Mouse (Mus musculus): Measurements from ENCODE around the gene Iqgap2.

Gene Iqgap2

GRCm38 (mm10) chr13:95887375-95887774, 4.3 kb downstream of the Iqgap2 start:
- no peak for DNase-seq (ENCODE audit: low read depth, low spot score)

DNA sequence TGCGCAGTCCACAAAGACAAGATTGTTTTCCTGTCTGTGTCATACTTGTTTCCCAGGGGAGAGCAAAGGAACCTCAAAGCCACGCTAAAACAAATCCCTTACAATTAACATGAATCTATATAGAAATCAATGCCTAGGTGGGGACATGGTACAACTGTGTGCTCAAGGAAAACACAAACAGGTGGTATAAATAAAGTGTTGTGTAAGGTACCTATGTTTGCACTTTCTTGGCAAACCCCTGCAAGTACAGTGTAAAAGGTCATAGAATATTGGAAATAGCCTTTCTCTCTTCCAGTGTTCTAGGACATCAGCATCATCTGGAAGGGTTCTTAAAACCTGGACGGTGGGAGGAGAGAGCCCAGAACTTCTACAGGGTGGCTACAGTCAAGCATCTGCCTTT, 7.3 kb downstream of the Iqgap2 start:
- no peak for DNase-seq (ENCODE audit: low read depth, low spot score)

DNA sequence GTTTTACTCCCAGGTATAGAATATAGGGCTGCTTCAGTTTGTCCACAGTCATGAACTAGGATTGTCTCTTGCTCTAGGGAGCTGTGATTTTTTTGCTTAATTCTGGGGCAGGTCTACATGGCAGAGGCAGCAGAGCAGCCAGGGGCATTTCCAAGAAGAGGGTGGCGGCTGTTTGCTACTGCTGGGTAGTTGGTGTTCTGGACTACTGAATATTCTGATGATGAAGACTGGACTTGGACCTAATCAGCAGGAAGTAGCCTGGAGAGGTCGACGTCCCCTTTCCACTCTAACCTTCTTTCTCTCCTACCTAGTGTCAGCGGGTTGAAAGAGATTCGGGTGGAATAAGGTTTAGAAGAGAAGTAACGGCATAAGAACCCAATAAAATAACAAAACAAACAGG, 9.7 kb downstream of the Iqgap2 start:
- no peak for DNase-seq (ENCODE audit: low read depth, low spot score)

DNA sequence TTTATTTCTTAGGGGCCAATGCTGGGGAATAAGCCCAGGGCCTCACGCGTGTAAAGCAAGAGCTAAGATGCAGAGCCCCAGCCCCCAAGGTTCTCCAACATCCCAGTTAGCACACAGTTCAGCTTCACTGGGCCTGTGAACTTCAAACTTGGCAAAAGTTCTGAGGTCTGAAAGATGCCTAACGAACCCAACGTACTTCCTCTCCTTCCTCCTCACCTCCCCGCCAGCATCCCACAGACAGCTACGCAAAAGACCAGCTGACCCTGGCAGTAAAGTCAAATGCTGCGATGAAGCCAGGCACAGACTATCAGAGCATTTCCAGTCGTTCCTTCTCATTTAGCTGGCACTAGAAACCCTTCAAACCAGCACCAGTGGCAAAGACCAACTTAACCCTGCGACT, 10.3 kb downstream of the Iqgap2 start:
- DNase-seq (ENCODE audit: low read depth, low spot score) = no peak

- no peak for DNase-seq (ENCODE audit: low read depth, low spot score)
Measured at GRCm38 (mm10) chr13:95880633-95881032, 11.1 kb downstream of the Iqgap2 start.

DNA sequence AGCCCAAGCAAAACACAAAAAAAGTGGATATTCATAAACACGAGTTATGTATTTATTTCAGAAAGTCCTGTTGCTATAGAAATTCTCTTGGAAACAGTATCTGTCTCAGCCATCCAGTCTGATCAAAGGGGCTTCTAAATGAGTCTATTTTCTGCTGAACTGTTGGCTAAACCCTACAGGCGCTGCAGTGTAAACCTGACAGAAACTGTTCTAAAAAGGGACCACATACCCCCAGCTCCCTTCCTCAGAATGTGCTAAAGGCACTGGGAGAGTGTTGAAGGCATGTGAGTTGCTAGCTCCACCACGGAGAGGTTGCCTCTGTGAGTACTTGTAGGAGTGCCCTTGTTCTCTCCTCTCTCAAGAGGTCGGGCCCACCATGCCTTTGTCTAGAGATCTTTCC, 19.7 kb downstream of the Iqgap2 start:
- no peak for DNase-seq (ENCODE audit: low read depth, low spot score)

DNA sequence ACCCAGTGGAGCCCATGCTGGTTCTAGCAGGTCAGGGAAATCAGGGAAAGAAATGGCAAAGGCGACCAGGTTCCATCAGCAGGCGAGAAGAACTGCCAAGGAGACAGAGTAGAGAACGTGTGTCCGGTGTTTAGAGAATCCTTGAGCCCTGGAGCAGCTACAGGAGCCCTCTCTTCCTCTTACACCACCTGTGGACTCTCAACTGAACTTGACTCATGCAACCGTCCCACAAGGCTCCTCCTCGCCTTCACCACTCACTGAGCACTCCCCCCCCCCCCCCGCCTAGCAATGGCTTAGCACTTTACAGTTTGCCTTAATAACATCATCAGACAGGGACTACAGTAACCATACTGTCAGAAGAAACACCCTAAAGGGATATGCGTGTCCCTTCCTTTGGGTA, 21.1 kb downstream of the Iqgap2 start:
- DNase-seq (ENCODE audit: low read depth, low spot score) = no peak

GRCm38 (mm10) chr13:95868896-95869540, 22.7 kb downstream of the Iqgap2 start:
- no peak for DNase-seq (ENCODE audit: low read depth, low spot score)

GRCm38 (mm10) chr13:95862201-95862600, 29.5 kb downstream of the Iqgap2 start:
- DNase-seq (ENCODE audit: low read depth, low spot score) = no peak

DNA sequence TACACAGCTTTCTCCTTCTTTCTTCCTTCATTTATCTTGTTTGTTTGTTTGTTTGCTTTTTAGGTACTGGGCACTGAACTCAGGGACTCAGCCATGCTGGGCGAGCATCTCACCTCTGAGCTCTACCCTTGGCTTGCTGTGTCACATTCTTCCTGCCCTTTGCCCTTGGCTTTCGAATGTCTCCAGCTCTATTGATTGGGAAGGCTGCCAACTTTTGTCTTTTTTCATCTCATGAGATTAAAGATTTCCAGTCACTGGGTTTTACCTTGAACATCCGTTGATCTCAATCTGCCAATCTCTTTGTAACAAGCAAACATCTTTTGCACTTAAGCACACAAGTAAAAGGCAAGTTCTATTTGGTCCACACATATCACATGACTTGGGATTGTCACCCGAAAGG, 32.5 kb downstream of the Iqgap2 start:
- DNase-seq (ENCODE audit: low read depth, low spot score) = no peak

- DNase-seq (ENCODE audit: low read depth, low spot score) = no peak
Measured at GRCm38 (mm10) chr13:95858866-95859265, 32.9 kb downstream of the Iqgap2 start.

- DNase-seq (ENCODE audit: low read depth, low spot score) = no peak
Measured at GRCm38 (mm10) chr13:95855537-95855936, 36.2 kb downstream of the Iqgap2 start.

GRCm38 (mm10) chr13:95851611-95852010, 40.1 kb downstream of the Iqgap2 start:
- peak; percentile 26 for DNase-seq (ENCODE audit: low read depth, low spot score)

DNA sequence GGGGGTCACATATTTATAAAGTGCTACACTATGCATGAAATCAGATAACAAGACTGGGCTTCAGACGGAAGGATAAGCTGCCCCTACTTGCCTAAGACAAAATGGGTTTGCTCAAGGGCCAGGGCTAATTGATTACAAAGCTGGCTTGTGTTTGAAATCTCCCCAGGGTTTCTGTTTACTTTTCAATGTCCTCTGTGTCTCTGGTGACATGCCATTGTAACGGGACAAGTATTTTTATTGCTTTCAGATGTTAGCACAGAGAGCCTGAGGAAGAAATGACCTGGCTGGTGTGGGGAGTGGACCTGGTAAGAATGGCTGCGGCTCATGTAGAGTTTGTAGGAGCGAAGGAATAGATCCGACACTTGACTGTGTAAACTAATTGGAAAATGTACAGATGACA, 41.3 kb downstream of the Iqgap2 start:
- DNase-seq (ENCODE audit: low read depth, low spot score) = no peak

DNA sequence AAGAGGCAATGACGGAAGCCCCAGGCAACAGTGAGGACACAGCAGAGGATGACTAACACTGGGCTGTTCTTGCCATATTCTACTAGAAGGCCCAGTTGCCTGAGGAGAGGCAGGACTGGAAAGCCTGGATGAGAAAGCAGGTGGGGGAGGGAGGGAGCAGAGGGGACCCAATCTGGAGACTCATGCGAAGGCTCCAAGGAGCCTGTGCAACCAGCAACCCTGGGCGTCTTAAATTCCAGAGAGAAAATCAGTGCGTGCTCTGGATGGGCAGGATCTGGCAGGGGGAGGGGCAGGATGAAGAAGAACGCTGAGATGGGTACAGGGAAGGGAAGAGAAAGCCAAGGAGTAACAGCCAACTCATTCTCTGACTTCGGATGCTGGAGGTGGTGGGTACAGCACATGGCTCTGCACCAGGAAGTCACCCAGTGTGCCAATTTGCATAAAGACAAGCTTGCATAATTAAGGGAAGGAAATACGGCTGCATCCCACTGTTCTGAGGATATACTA, 42.2 kb downstream of the Iqgap2 start:
- no peak for DNase-seq (ENCODE audit: low read depth, low spot score)

- DNase-seq (ENCODE audit: low read depth, low spot score) = peak; percentile 31
Measured at GRCm38 (mm10) chr13:95846364-95846763, 45.4 kb downstream of the Iqgap2 start.

- no peak for DNase-seq (ENCODE audit: low read depth, low spot score)
Measured at GRCm38 (mm10) chr13:95844950-95845349, 46.8 kb downstream of the Iqgap2 start.

- DNase-seq (ENCODE audit: low read depth, low spot score) = no peak
Measured at GRCm38 (mm10) chr13:95843411-95844026, 48.2 kb downstream of the Iqgap2 start.

DNA sequence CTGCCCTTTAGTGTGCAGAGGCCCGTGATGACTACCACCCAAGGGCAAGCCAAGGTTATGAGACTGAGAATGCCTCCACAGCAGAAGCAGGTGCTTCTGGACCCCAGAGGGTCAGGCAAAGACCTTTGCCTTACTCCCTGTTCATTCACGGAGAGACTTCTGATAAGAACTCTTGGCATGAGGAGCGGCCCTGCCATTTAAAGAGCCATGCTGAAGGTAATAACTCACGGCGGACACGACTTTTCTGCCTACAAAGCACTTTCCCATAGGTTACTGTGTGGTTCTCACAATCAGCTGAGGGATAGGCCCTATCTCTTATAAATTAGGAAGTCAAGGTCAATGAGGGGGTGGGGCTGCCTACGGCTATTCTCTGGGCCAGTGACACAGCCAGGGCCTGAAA, 48.9 kb downstream of the Iqgap2 start:
- DNase-seq (ENCODE audit: low read depth, low spot score) = no peak

DNA sequence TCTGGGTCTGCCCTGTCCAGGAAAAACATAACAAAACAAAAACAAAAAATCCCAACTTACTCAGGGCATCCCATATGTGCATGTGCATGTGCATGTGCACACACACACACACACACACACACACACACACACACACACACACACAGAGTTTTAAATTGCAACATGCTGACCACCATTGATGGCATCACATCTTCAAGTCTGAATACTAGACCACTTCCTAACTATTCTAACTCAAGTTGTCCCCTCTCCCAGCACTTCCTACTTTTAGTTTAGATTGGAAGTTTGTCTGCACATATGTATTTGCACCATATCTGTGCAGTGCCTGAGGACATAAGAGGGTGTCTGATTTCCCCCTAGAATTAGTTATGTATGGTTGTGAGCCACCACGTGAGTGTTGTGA, 49.8 kb downstream of the Iqgap2 start:
- no peak for DNase-seq (ENCODE audit: low read depth, low spot score)

DNA sequence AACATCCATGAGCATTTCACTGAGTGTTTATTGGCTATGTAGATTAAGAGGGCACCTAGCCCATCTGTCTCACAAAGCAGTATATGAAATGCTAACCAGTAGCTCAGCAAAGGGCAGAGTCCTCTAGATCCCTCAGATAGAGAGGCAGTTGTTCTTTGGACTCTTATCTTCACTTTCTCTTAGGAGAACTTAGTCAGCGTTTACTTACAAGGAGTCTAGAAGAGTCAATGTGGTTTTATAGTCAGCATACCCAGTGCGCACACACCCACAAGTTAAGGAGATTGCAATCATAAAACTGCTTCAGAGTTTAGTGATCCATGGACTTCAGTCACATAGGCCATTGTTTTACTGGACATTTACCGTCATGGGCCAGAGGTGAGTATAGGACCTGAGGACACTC, 54.8 kb downstream of the Iqgap2 start:
- DNase-seq (ENCODE audit: low read depth, low spot score) = no peak

DNA sequence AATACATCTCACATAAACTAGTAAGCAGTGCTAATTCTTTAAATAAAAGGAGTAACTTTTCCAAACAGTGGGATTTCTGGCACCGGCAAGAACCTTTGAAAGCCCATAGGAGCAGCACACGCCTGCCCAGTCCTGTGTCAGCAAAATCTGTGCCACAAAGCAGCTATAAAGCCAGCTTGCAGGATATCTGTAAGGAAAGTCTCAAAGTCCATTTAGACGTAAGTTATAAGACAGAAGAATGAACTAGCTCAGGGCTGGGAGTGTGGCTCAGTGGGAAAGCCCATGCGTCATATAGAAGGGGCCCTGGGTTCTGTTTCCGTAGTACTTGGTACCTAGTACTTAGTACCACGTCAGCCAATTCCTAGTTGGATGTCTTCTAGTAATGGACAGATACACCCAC, 58.2 kb downstream of the Iqgap2 start:
- no peak for DNase-seq (ENCODE audit: low read depth, low spot score)

DNA sequence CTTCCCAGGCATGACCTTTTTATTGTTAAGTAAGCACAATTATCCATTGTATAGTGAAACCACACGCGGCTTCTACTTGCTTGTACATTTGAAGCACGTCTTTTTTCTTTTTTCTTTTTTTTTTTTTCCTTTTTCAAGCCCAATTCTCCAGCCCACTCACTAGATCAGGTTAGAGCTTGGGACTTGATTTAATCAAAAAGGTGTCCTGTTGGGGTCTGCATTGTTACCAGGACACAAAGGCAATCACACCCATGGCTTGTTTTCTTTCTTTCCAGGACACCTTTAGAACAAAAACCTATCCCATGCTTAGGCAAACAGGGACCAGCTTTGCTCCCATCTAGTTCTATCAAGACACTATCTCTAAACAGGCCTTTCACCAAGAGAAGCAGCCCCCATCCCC, 59.0 kb downstream of the Iqgap2 start:
- DNase-seq (ENCODE audit: low read depth, low spot score) = no peak

- DNase-seq (ENCODE audit: low read depth, low spot score) = no peak
Measured at GRCm38 (mm10) chr13:95831760-95832159, 60.0 kb downstream of the Iqgap2 start.
